Mouse (Mus musculus) heart, adult 2 months (tissue): ENCODE results near the gene Sympk. TPM values are rescaled to one million over a fixed set of nuclear protein-coding genes. Genes with fewer than 3 reads are reported as not detected.

Source experiments
- DNase-seq, 2 experiments: peaks; one replicate each; pipeline ENCODE4 v3.0.0; 2021
- H3K27ac ChIP-seq: fragments of 200-600 bp; 2 replicates; pipeline ENCODE4 v1.8.1; 2022
- H3K27me3 ChIP-seq: fragments of 200-500 bp; 2 replicates; pipeline ENCODE4 v1.6.1; 2012; ENCODE audit warnings: mild to moderate bottlenecking, low read length, inconsistent platforms, mixed read lengths; ENCODE audit not compliant: control insufficient read depth, insufficient read depth
- H3K36me3 ChIP-seq: fragments of 200-500 bp; 2 replicates; pipeline ENCODE4 v1.6.1; 2012; ENCODE audit warnings: low read length, inconsistent platforms; ENCODE audit not compliant: control insufficient read depth, insufficient read depth
- H3K4me1 ChIP-seq: fragments of 200-500 bp; 2 replicates; pipeline ENCODE4 v1.6.1; 2011; ENCODE audit warnings: low read length; ENCODE audit not compliant: control insufficient read depth, insufficient read depth
- H3K4me3 ChIP-seq: fragments of 200-600 bp; 2 replicates; pipeline ENCODE4 v1.8.1; 2022
- H3K79me2 ChIP-seq: fragments of 200-500 bp; replicated peaks from 2 replicates; pipeline ENCODE4 v1.6.1; 2012; ENCODE audit warnings: mild to moderate bottlenecking, inconsistent platforms, low read length, moderate library complexity, mixed read lengths; ENCODE audit not compliant: control insufficient read depth, insufficient read depth
- H3K9ac ChIP-seq: fragments of 200-500 bp; 2 replicates; pipeline ENCODE4 v1.6.1; 2012; ENCODE audit warnings: low read depth, mild to moderate bottlenecking, control low read depth, inconsistent platforms, low read length, mixed read lengths
- CTCF ChIP-seq: fragments of 200-600 bp; IDR thresholded peaks from 2 replicates; pipeline ENCODE4 v1.8.1; 2022; ENCODE audit warnings: antibody characterized with exemption, mild to moderate bottlenecking, moderate library complexity
- EP300 ChIP-seq: fragments of 200-500 bp; IDR thresholded peaks from 2 replicates; pipeline ENCODE4 v1.6.1; 2011; ENCODE audit warnings: low read depth, low read length, control low read depth; ENCODE audit not compliant: insufficient read depth
- POLR2A ChIP-seq: fragments of 200-500 bp; IDR thresholded peaks from 2 replicates; pipeline ENCODE4 v1.6.1; 2011; ENCODE audit warnings: mild to moderate bottlenecking, low read depth, low read length, control low read depth; ENCODE audit not compliant: insufficient read depth
- WGBS: fragments of 180-500 bp; shearing (Covaris S2); methylation state at CpG from one replicate; pipeline ENCODE4 v1.1.7; 2018; 5-methylcytosine and 5-hydroxymethylcytosine counted together
- intact Hi-C: fragments of 180-260 bp; cut with DNase I; formaldehyde crosslinking; loops from one replicate; pipeline ENCODE4 v1.15.1; 2025
- polyA plus RNA-seq: library from polyadenylated mRNA; depleted of rRNA; stranded (reverse); fragments of >200 nt; gene quantifications from 2 replicates; pipeline ENCODE4 v1.2.3, GENCODE M21; 2012
- total RNA-seq, 2 experiments: library from RNA; stranded (reverse); gene quantifications; 2 replicates each; pipeline ENCODE4 v1.2.3; 2021

Gene Sympk
- total and polyA plus RNA-seq, 3 experiments, result 61.3 to 99.4 (median 93.2) TPM

DNA sequence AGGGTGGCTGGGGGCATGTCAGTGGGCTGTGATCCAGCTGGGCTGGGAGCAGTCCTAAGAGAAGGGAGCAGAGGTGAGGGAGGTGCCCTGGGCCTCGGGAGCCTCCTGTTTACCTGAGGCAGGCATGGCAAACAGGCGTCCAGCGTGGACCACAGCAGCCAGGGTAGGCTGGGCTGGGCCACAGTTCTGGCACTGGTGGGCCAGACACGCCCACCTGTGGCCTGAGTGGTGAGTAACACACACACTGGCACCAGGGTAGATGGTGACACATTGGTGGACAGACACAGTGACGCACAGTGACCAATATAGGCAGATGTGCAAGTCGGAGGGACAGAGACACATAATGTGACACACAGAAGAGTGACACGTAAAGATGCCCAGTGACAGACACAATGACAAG, 13.6 kb upstream of the Sympk start:
- H3K27me3 ChIP-seq, result no peaks in the 10 kb centered on the region
- peaks cover 2% of the 10 kb centered on the region; the same call in 1 of the 2 replicates for H3K36me3 ChIP-seq
- TF ChIP-seq POLR2A (no peak), EP300 (no peak), CTCF (no peak)
- WGBS, result 77% methylated on average over 7 of the region's 7 CpGs
- no peak overlapping the region for H3K4me3 ChIP-seq
- no peak overlapping the region for H3K27ac ChIP-seq
- no peaks in the 10 kb centered on the region for H3K79me2 ChIP-seq
- H3K4me1 ChIP-seq, result no peaks in the 10 kb centered on the region; the same call in 1 of the 2 replicates
- DNase-seq, result no peak
- no peak overlapping the region for H3K9ac ChIP-seq
- intact Hi-C loops, result no loop called here

DNA sequence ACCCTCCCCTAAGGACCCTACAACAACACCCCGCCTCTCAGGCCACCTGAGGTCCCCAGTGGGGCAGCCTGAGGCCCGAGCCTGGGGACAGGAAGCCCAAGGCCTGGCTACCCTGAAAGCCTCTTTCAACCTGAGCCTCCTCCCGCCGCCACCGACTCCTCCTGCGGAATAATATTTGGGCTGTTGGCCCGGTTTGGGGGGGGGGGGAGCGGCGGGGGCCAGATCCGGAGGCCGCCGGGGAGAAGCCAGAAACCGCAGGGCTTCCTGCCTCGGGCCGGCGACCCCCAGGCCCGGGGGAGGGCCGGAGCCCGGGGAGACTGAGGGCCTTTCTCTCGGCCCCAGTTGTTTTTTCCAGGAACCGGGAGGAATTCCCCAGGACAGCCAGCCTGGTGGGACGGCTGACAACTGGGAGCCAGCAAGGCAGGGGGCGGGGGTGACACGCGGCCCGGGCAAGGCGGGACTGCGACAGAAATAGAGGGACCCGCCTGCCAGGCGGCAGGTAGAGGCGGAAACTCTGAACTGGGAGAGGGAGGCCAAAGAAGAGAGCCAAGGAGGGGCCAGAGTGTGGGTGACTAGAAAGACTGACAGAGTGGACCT, 12.1 kb upstream of the Sympk start:
- WGBS, result 1% methylated on average over 29 of the region's 31 CpGs
- no peaks in the 10 kb centered on the region for H3K4me1 ChIP-seq
- intact Hi-C loops, result no loop called here
- peak overlapping the region; percentile 78 for H3K27ac ChIP-seq
- H3K9ac ChIP-seq, result peak overlapping the region; percentile 70
- peak overlapping the region; percentile 52 for H3K4me3 ChIP-seq
- no peaks in the 10 kb centered on the region for H3K79me2 ChIP-seq
- no peak for TF ChIP-seq EP300
- H3K27me3 ChIP-seq, result no peaks in the 10 kb centered on the region
- peak; percentile 67 to 68 for DNase-seq
- no peaks in the 10 kb centered on the region for H3K36me3 ChIP-seq

DNA sequence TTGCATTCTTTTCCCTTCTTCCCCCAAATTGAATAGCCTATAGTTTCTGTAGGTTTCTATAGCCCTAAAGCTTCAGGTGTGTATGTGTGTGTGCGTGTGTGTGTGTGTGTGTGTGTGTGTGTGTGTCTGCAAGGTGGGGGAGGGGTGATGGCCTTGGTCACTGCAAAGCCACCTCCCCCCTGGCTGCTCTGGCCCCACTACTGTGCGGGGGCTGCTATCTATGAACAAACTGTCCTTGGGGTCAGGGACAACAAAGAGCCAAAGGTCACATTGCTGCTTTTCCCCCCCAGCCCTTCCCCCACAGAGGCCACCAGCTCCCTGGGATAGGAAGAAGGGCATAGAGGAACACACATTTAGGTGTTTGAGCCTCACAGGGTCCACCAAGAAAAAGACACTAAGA, 11.3 kb upstream of the Sympk start:
- WGBS, result 49% methylated on average over 2 of the region's 2 CpGs
- no peaks in the 10 kb centered on the region for H3K4me1 ChIP-seq
- no peak overlapping the region for H3K4me3 ChIP-seq
- no peaks in the 10 kb centered on the region for H3K79me2 ChIP-seq
- H3K36me3 ChIP-seq, result no peaks in the 10 kb centered on the region
- TF ChIP-seq POLR2A, result no peak
- no peak for TF ChIP-seq CTCF
- TF ChIP-seq EP300, result no peak
- intact Hi-C loops, result no loop called here
- H3K9ac ChIP-seq, result no peak overlapping the region
- no peak overlapping the region for H3K27ac ChIP-seq
- DNase-seq, result no peak
- H3K27me3 ChIP-seq, result no peaks in the 10 kb centered on the region

DNA sequence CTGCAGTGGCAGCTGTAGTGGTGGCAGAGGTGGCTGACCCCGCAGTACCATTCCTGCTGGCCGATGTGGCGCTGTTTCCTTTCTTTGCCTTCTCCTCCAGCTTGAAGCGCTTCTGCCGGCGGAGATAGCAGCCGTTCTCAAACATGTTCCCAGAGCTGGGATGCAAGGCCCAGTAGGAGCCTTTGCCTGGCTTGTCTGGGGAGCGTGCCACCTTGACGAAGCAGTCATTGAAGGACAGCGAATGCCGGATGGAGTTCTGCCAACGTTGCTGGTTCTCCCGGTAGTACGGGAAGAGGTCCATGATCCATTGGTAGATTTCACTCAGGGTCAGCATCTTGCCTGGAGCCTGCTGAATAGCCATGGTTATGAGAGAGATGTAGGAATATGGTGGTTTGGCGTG, 9.7 kb upstream of the Sympk start:
- WGBS, result 61% methylated on average over 15 of the region's 15 CpGs
- no peak overlapping the region for H3K27ac ChIP-seq
- TF ChIP-seq CTCF (no peak), EP300 (no peak), POLR2A (no peak)
- H3K27me3 ChIP-seq, result no peaks in the 10 kb centered on the region
- no peak overlapping the region for H3K4me3 ChIP-seq
- H3K4me1 ChIP-seq, result no peaks in the 10 kb centered on the region
- intact Hi-C loops, result no loop called here
- H3K36me3 ChIP-seq, result no peaks in the 10 kb centered on the region
- no peaks in the 10 kb centered on the region for H3K79me2 ChIP-seq
- no peak overlapping the region for H3K9ac ChIP-seq
- no peak for DNase-seq

DNA sequence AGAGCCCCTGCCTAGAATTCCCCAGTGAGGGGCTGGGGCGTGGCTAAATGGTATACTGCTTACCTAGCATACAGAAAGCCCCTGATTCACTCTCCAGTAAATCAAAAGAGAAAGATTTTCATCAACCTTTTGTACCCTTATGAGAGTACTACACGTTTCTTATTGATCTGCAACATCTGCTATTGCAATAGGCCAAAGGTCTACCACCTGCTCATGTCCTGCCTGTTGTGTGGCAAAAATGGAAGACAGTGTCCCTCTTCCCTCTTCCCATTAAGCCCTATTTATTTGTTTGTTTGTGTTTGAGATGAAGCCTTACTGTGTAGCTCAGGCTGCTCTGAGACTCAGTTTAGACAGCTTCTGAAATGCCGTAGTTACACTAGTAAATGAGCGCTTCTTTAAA, 8.1 kb upstream of the Sympk start:
- no peak for TF ChIP-seq POLR2A
- no peak for TF ChIP-seq CTCF
- no peak for TF ChIP-seq EP300
- H3K36me3 ChIP-seq, result no peaks in the 10 kb centered on the region
- WGBS, result 84% methylated on average over 4 of the region's 4 CpGs
- no peak overlapping the region for H3K9ac ChIP-seq
- no peak overlapping the region for H3K27ac ChIP-seq
- 0 out of 2 replicates have a peak, but pooled peaks cover under 1% of the 10 kb centered on the region for H3K27me3 ChIP-seq
- H3K4me3 ChIP-seq, result no peak overlapping the region
- H3K4me1 ChIP-seq, result no peaks in the 10 kb centered on the region
- no peaks in the 10 kb centered on the region for H3K79me2 ChIP-seq
- intact Hi-C loops, result no loop called here
- no peak for DNase-seq

DNA sequence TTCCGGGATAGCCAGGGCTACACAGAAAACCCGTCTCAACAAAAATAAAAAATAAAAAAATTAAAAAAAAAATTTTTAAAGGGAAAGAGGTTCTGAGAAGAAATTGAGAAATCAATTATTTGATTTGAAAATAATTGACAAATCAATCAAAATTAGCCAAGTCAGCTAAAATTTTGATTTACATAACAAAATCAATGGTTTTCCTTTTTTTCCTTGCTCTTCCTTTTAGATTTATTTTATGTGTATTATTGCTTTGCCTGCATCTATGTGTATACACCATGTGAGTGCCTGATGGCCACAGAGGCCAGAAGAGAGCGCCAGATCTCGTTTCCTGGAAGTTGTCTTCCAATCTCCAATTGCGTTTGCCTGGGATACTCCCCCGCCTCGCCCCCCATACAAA, 6.3 kb upstream of the Sympk start:
- H3K9ac ChIP-seq, result no peak overlapping the region
- WGBS, result 77% methylated on average over 7 of the region's 7 CpGs
- TF ChIP-seq EP300 (no peak), CTCF (no peak), POLR2A (no peak)
- H3K4me1 ChIP-seq, result no peaks in the 10 kb centered on the region
- no peaks in the 10 kb centered on the region for H3K36me3 ChIP-seq
- H3K27me3 ChIP-seq, result 0 out of 2 replicates have a peak, but pooled peaks cover 2% of the 10 kb centered on the region
- no peaks in the 10 kb centered on the region for H3K79me2 ChIP-seq
- DNase-seq, result no peak
- H3K27ac ChIP-seq, result no peak overlapping the region
- intact Hi-C loops, result no loop called here
- no peak overlapping the region for H3K4me3 ChIP-seq
